Comparison of ENCODE assay signal across 7 mouse cellular contexts in genomic region chr4:135570152-135571036, GRCm38 (mm10). TPM values are rescaled to one million over a fixed set of nuclear protein-coding genes. Genes with fewer than 3 reads are reported as not detected.
A peak's percentile ranks its signal among the peaks of the same experiment; 100 is the strongest.
DNase-seq lines count a peak whose midpoint lies in the region; ATAC-seq and TF ChIP-seq lines count a peak whose summit lies in the region.

No protein-coding gene starts in this region.

- WGBS in intestine, postnatal 0 days = 17% methylated on average over 32 of the region's 32 CpGs
- WGBS in lung, adult 2 months = 14% methylated on average over 32 of the region's 32 CpGs

- H3K27ac ChIP-seq in ES-E14 (ENCODE audit: insufficient read depth, low read depth, low read length, poor library complexity, severe bottlenecking) = no peak overlapping the region
- H3K27ac ChIP-seq in embryonic fibroblast, embryonic 13.5 days (ENCODE audit: insufficient read depth, low read length) = no peak overlapping the region
- H3K27ac ChIP-seq in intestine, postnatal 0 days (ENCODE audit: low read depth, low read length) = no peak overlapping the region

- H3K4me1 ChIP-seq in ES-E14 (ENCODE audit: control insufficient read depth in 2 of 2, insufficient read depth in 2 of 2, low read length in 2 of 2, poor library complexity in 1 of 2) = peaks cover 17 to 57% of the 10 kb centered on the region in 2 experiments
- peaks cover 30% of the 10 kb centered on the region for H3K4me1 ChIP-seq in embryonic fibroblast, embryonic 13.5 days (ENCODE audit: control insufficient read depth, insufficient read depth, low read length)
- peaks cover 7% of the 10 kb centered on the region for H3K4me1 ChIP-seq in intestine, postnatal 0 days (replicated peaks; ENCODE audit: control insufficient read depth, insufficient read depth, low read length)
- H3K4me1 ChIP-seq in lung, adult 2 months (ENCODE audit: control insufficient read depth, insufficient read depth, low read length) = peaks cover 16% of the 10 kb centered on the region

- peaks cover 21% of the 10 kb centered on the region; the same call in 1 of the 2 replicates for H3K27me3 ChIP-seq in intestine, postnatal 0 days (replicated peaks; ENCODE audit: control insufficient read depth, insufficient read depth, low read length)

- no peak for ATAC-seq in intestine, postnatal 0 days

- no peaks in the 10 kb centered on the region; the same call in 1 of the 2 replicates for H3K36me3 ChIP-seq in ES-E14 (ENCODE audit: control insufficient read depth, insufficient read depth, low read length, poor library complexity, severe bottlenecking)
- no peaks in the 10 kb centered on the region for H3K36me3 ChIP-seq in intestine, postnatal 0 days (ENCODE audit: control insufficient read depth, insufficient read depth)

- no peak for TF ChIP-seq POLR2A in embryonic fibroblast, embryonic 13.5 days (IDR thresholded peaks at IDR 0.05; ENCODE audit: low read depth, low read length)
- TF ChIP-seq POLR2A in lung, adult 2 months (IDR thresholded peaks at IDR 0.05; ENCODE audit: borderline replicate concordance, extremely low read depth, low read depth, low read length) = no peak

- peak overlapping the region; percentile 67 for H3K4me2 ChIP-seq in intestine, postnatal 0 days (replicated peaks; ENCODE audit: low read depth)

- in situ Hi-C loops in ES-E14 (cut with MboI; ENCODE audit: low sequenced_read_pairs in 2 of 2, unreplicated experiment in 2 of 2) = no loop called here

- TF ChIP-seq CTCF in embryonic fibroblast, embryonic 13.5 days (IDR thresholded peaks at IDR 0.05; ENCODE audit: borderline replicate concordance, insufficient read depth, low read length) = no peak
- TF ChIP-seq CTCF in intestine, postnatal 0 days (IDR thresholded peaks at IDR 0.05; ENCODE audit: low read depth) = no peak
- TF ChIP-seq CTCF in lung, adult 2 months (IDR thresholded peaks at IDR 0.05; ENCODE audit: insufficient read depth, low read length) = no peak

- peak; percentile 63 to 66 for DNase-seq in B cell, adult 2 months
- no peak for DNase-seq in ES-E14 (ENCODE audit: low read depth, low spot score)
- DNase-seq in lung, adult 2 months = peak; percentile 41
- DNase-seq in right cerebral cortex, postnatal 14 days = peak; percentile 21
- no peak for DNase-seq in left cerebral cortex, postnatal 36 days (ENCODE audit: low spot score in 2 of 2)

- H3K9me3 ChIP-seq in ES-E14 (ENCODE audit: control insufficient read depth, insufficient read depth, low read depth, low read length) = no peaks in the 10 kb centered on the region
- H3K9me3 ChIP-seq in intestine, postnatal 0 days (ENCODE audit: control insufficient read depth) = no peaks in the 10 kb centered on the region

- intact Hi-C loops in left cerebral cortex, postnatal 36 days (cut with DNase I) = loop anchor here (5.0 kb wide), 2 partner anchors 38 to 97 kb away; no protein-coding TSS in a partner anchor

- H3K4me3 ChIP-seq in ES-E14 (ENCODE audit: insufficient read depth in 1 of 2, low read depth in 1 of 2, low read length in 2 of 2, poor library complexity in 1 of 2, severe bottlenecking in 1 of 2) = peak overlapping the region; percentile 50 to 66
- H3K4me3 ChIP-seq in embryonic fibroblast, embryonic 13.5 days (ENCODE audit: insufficient read depth, low read length) = 0 out of 2 replicates have a peak overlapping the region, but pooled peaks have one; percentile 5
- H3K4me3 ChIP-seq in intestine, postnatal 0 days (ENCODE audit: low read depth, low read length) = peak overlapping the region; percentile 29
- H3K4me3 ChIP-seq in lung, adult 2 months (replicated peaks; ENCODE audit: extremely low read depth, low read depth, low read length) = no peak overlapping the region

- no peak overlapping the region; the same call in 1 of the 2 replicates for H3K9ac ChIP-seq in ES-E14 (ENCODE audit: insufficient read depth, low read depth, low read length, poor library complexity, severe bottlenecking)
- no peak overlapping the region for H3K9ac ChIP-seq in intestine, postnatal 0 days (ENCODE audit: low read depth, low read length)

TF ChIP-seq in ES-E14, 5 proteins besides CTCF, POLR2A, EP300 and RAD21:
- TF ChIP-seq CHD2 (IDR thresholded peaks at IDR 0.05; ENCODE audit: low read depth, low read length) (no peak), MAFK (IDR thresholded peaks at IDR 0.05; ENCODE audit: insufficient read depth, low read depth, low read length) (no peak), ZNF384 (IDR thresholded peaks at IDR 0.05; ENCODE audit: low read depth, low read length) (no peak), ZC3H11A (IDR thresholded peaks at IDR 0.05; ENCODE audit: borderline replicate concordance, low read depth, low read length) (no peak), HCFC1 (IDR thresholded peaks at IDR 0.05; ENCODE audit: borderline replicate concordance, insufficient read depth, low read length) (no peak)

RNA-seq across cellular contexts. Expression of gene Grhl3, which starts 3.0 kb away (rescaled TPM):
- total RNA-seq in ES-E14 (2012; rRNA removed) = 6.2 and 6.7 TPM in 2 replicates
- not detected in 2 replicates for polyA plus RNA-seq in embryonic fibroblast, embryonic 13.5 days (2011; ENCODE audit: insufficient read length, low read depth, missing spikeins)
- 0.39 and 0.51 TPM in 2 replicates for polyA plus RNA-seq in intestine, postnatal 0 days (2015; fragmentation: Nextera tagmentation; extraction: Ambion mirVana)
- polyA plus RNA-seq in lung, adult 2 months (2012; rRNA removed) = 0.11 and 6.3 TPM in 2 replicates
- 1 to 10 TPM; 1.2 to 1.6 TPM for total RNA-seq in left cerebral cortex, postnatal 36 days (2021)

Comparison
In these comparisons a context has a peak if more than half of its experiments do, and no peak if none do; other contexts are left out.
1. DNase-seq: peak in B cell, adult 2 months (2 of 2), lung, adult 2 months (single experiment) and right cerebral cortex, postnatal 14 days (single experiment); none in ES-E14 (single experiment) and left cerebral cortex, postnatal 36 days (0 of 2).